Mouse (Mus musculus) cerebellum, adult 11-12 months (tissue): Measurements from ENCODE around the gene Psmc3ip.

Source experiments
- DNase-seq: peaks from one replicate; pipeline ENCODE4 v3.0.0; 2022

Psmc3ip gene

DNA sequence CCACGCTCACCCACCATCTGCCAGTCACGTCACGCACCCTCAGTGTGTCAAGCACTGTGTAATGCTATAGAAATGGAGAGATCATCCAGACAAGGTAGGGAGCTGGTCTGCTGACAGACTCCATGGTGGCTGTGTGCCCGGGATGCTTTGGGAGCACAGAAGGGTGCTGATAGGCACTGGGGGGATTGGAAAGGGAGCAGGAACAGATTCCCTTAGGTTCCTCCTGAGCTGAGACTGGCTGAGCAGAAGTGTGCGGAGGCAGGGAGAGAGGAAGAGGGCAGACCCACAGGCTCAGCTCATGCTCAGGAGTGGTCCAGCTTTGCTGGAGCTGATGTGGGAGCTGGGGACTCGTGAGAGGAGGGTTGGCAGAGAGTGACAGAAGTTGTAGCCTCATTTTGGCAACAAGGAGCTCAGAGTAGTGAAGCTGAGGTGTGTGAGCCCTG, 44.2 kb downstream of the Psmc3ip start:
- DNase-seq = peak; percentile 62

- DNase-seq = peak; percentile 84
Observed at GRCm38 (mm10) chr11:101050359-101050758, 44.9 kb downstream of the Psmc3ip start.

DNA sequence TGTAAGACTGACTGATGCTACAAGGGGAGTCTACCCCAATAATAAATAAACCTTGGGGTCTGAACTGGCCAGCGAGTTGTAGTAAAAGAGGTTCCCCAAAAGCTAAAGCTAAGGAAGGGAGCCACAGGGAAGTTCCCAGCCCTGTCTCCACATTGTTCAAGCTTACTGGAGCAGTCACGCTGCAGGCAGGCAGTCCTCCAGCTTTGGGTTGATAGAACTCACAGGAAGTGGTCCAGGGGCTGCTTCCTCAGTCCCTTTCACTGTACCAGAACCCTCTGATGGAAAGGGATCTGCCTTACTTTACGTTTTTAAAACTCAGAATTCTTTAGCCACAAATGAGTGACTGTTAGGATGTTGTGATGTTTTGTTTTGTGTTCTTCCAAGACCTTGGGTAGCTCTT, 47.7 kb downstream of the Psmc3ip start:
- DNase-seq = no peak

DNA sequence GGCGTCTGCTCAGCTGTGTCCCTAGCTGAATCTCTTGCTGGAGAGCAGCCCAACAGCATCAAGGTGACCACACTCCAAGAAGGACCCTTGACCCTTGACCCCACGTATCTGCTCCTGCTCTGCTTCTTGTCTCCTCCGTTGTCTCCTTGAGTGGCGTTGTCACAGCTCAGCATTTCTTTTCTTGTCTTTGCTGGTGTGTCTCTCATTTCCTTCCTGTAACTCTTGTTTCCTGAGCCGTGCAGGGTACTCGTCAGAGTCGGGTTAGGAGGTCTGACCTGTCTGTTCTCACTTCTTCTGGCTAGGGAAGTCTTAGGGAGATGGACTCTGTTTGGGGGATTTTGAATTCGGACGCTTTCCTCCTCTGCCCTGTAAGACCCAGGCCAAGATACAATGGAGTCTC, 48.8 kb downstream of the Psmc3ip start:
- DNase-seq = no peak

DNA sequence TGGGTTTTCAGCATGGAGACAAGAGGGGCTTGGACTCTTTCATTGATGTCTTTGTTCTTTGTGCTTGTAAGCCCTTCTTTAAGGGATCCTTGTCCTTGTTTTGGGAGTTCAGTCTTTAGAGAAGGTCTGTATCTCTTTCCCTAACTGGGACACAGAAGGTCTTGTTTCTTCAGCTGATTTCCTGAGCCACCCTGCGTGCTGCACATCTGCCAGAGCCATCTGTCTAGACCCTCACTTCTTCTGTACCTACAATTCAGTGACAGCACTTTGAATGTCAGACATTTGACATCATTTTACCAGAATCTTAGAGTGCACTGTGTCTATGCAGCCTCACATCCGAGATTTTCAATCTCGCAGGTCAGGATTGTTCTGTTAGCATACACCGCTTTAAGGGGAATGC, 49.4 kb downstream of the Psmc3ip start:
- DNase-seq = no peak
